Mouse (Mus musculus): ENCODE results near the gene Slc29a3.

DNA sequence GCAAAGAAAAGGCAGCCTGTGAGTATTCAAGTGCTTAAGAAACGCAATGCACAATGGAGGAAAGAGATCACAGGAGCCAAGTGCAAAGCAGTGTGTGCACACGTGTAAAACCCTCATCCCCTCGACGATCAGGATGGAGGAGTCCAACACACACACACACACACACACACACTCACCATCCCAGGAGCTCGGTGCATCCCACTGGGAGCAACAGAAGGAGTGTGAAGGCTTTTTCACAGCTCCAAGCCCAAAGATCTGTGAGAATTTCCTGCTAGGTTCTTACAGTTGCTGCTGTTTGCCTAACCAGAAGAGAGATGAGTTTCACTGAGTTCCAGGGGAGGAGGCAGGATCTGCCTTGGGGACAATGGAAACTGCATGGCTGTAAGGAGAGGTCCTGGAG is 20.9 kb downstream of the Slc29a3 start:
- TF ChIP-seq POLR2A (IDR thresholded peaks at IDR 0.05; ENCODE audit: insufficient read length, low read depth) (no peak), REST (IDR thresholded peaks at IDR 0.05; ENCODE audit: insufficient read depth, insufficient read length) (no peak), POLR2AphosphoS2 (IDR thresholded peaks at IDR 0.05; ENCODE audit: insufficient read length, low read depth) (no peak), MAX (IDR thresholded peaks at IDR 0.05; ENCODE audit: low read depth) (no peak), USF1 (IDR thresholded peaks at IDR 0.05; ENCODE audit: low read depth) (no peak), MYOG (IDR thresholded peaks at IDR 0.05; ENCODE audit: control insufficient read depth in 1 of 3, insufficient read depth in 1 of 3, insufficient read length in 2 of 3, low read depth in 2 of 3) (no peak), E2F4 (IDR thresholded peaks at IDR 0.05; ENCODE audit: insufficient read depth) (no peak), CEBPB (IDR thresholded peaks at IDR 0.05; ENCODE audit: insufficient read depth, poor library complexity, severe bottlenecking) (no peak), TCF12 (IDR thresholded peaks at IDR 0.05; ENCODE audit: insufficient read depth, poor library complexity, severe bottlenecking) (no peak), SRF (IDR thresholded peaks at IDR 0.05; ENCODE audit: control insufficient read depth, insufficient read length, low read depth) (no peak), MYOD1 (IDR thresholded peaks at IDR 0.05; ENCODE audit: control insufficient read depth in 1 of 3, insufficient read length in 2 of 3, low read depth in 2 of 3) (no peak)

Measured in myocyte (in vitro differentiated cells).